ENCODE assay signal across 12 mouse cellular contexts in genomic region chr4:105365076-105365475, GRCm38 (mm10).
DNase-seq lines count a peak whose midpoint lies in the region; ATAC-seq and TF ChIP-seq lines count a peak whose summit lies in the region.
"Had no signal": no experiment of that assay in that cellular context is flagged by ENCODE, and none has a peak within 500 bp of the region (broad histone marks: within the 10 kb centered on the region; RNA-seq: fewer than 3 reads in every experiment).

No protein-coding gene starts in this region.

- no peak for TF ChIP-seq EP300 in lung, postnatal 0 days (IDR thresholded peaks at IDR 0.05)

- no peaks in the 10 kb centered on the region for H3K9me3 ChIP-seq in heart, embryonic 11.5 days (replicated peaks; ENCODE audit: control insufficient read depth, low read length)
- H3K9me3 ChIP-seq in lung, postnatal 0 days (ENCODE audit: low read length): no peaks in the 10 kb centered on the region
- H3K9me3 ChIP-seq in forebrain, embryonic 15.5 days: no peaks in the 10 kb centered on the region
- H3K9me3 ChIP-seq: limb, embryonic 15.5 days; stomach, embryonic 15.5 days had no signal

- H3K27ac ChIP-seq in heart, embryonic 11.5 days (ENCODE audit: low read depth, low read length): 0 out of 2 replicates have a peak overlapping the region, but pooled peaks have one; percentile 15
- H3K27ac ChIP-seq in lung, postnatal 0 days (ENCODE audit: low read length): peak overlapping the region; percentile 15; the same call in 1 of the 2 replicates
- H3K27ac ChIP-seq in forebrain, embryonic 15.5 days (replicated peaks): no peak overlapping the region
- H3K27ac ChIP-seq: hindbrain, embryonic 14.5 days; limb, embryonic 15.5 days; stomach, embryonic 15.5 days had no signal

- TF ChIP-seq CTCF in lung, postnatal 0 days (IDR thresholded peaks at IDR 0.05): no peak

- no peaks in the 10 kb centered on the region for H3K36me3 ChIP-seq in heart, embryonic 11.5 days (ENCODE audit: control insufficient read depth, insufficient read depth, low read length)
- no peaks in the 10 kb centered on the region for H3K36me3 ChIP-seq in lung, postnatal 0 days (ENCODE audit: insufficient read depth, low read length)
- no peaks in the 10 kb centered on the region for H3K36me3 ChIP-seq in forebrain, embryonic 15.5 days
- H3K36me3 ChIP-seq: limb, embryonic 15.5 days; stomach, embryonic 15.5 days had no signal

- no peak overlapping the region for H3K4me3 ChIP-seq in heart, embryonic 11.5 days (ENCODE audit: low read depth, low read length)
- H3K4me3 ChIP-seq in lung, postnatal 0 days (ENCODE audit: low read depth, low read length): no peak overlapping the region
- H3K4me3 ChIP-seq in forebrain, embryonic 15.5 days: no peak overlapping the region
- H3K4me3 ChIP-seq: limb, embryonic 15.5 days; stomach, embryonic 15.5 days had no signal

- H3K9ac ChIP-seq in heart, embryonic 11.5 days (ENCODE audit: low read depth, low read length): no peak overlapping the region
- H3K9ac ChIP-seq in lung, postnatal 0 days (replicated peaks; ENCODE audit: low read depth): no peak overlapping the region
- no peak overlapping the region for H3K9ac ChIP-seq in forebrain, embryonic 15.5 days (replicated peaks)
- H3K9ac ChIP-seq: hindbrain, embryonic 14.5 days; limb, embryonic 15.5 days; stomach, embryonic 15.5 days had no signal

- DNase-seq in heart, adult 11 months: peak; percentile 92
- DNase-seq in heart, adult 8-10 months (ENCODE audit: low spot score): no peak
- peak; percentile 94 for DNase-seq in kidney, adult 9 months
- peak; percentile 85 for DNase-seq in lung, postnatal 0 days (ENCODE audit: low spot score)
- no peak for DNase-seq in frontal cortex, postnatal 25 days (ENCODE audit: low spot score in 2 of 2)
- DNase-seq in spleen, postnatal 4 days (ENCODE audit: low spot score in 2 of 2): no peak

- ATAC-seq in heart, embryonic 11.5 days (replicated peaks; ENCODE audit: insufficient number of reproducible peaks, low FRiP score, low TSS enrichment): no peak
- ATAC-seq in lung, postnatal 0 days: peak; percentile 87
- ATAC-seq in forebrain, embryonic 15.5 days (replicated peaks): no peak

- no peak overlapping the region for H3K4me2 ChIP-seq in heart, embryonic 11.5 days
- no peak overlapping the region for H3K4me2 ChIP-seq in lung, postnatal 0 days (replicated peaks; ENCODE audit: low read depth, low read length)
- H3K4me2 ChIP-seq in forebrain, embryonic 15.5 days (replicated peaks): no peak overlapping the region
- H3K4me2 ChIP-seq: hindbrain, embryonic 14.5 days; limb, embryonic 15.5 days; midbrain, embryonic 11.5 days; stomach, embryonic 15.5 days had no signal

- no peaks in the 10 kb centered on the region for H3K4me1 ChIP-seq in heart, embryonic 11.5 days (ENCODE audit: control insufficient read depth, insufficient read depth, low read length)
- H3K4me1 ChIP-seq in lung, postnatal 0 days (ENCODE audit: insufficient read depth, low read depth, low read length): no peaks in the 10 kb centered on the region
- no peaks in the 10 kb centered on the region for H3K4me1 ChIP-seq in forebrain, embryonic 15.5 days
- H3K4me1 ChIP-seq: stomach, embryonic 15.5 days had no signal

- no peaks in the 10 kb centered on the region for H3K27me3 ChIP-seq in heart, embryonic 11.5 days (ENCODE audit: control insufficient read depth, insufficient read depth, low read length)
- H3K27me3 ChIP-seq in lung, postnatal 0 days (replicated peaks; ENCODE audit: insufficient read depth, low read length): no peaks in the 10 kb centered on the region
- H3K27me3 ChIP-seq in forebrain, embryonic 15.5 days: no peaks in the 10 kb centered on the region
- H3K27me3 ChIP-seq: limb, embryonic 15.5 days; stomach, embryonic 15.5 days had no signal

- WGBS in heart, embryonic 11.5 days (ENCODE audit: insufficient replicate concordance): 65% methylated on average over 5 of the region's 5 CpGs
- WGBS in lung, postnatal 0 days: 42% methylated on average over 5 of the region's 5 CpGs
- WGBS in forebrain, embryonic 15.5 days: 88% methylated on average over 5 of the region's 5 CpGs

Comparison
In these comparisons a context has a peak if more than half of its experiments do, and no peak if none do; other contexts are left out.
1. DNase-seq: peak in heart, adult 11 months (single experiment), kidney, adult 9 months (single experiment) and lung, postnatal 0 days (single experiment); none in heart, adult 8-10 months (single experiment), frontal cortex, postnatal 25 days (0 of 2) and spleen, postnatal 4 days (0 of 2).